Mouse (Mus musculus): Measurements from ENCODE around the gene Cyp21a1.

The Cyp21a1 gene

DNA sequence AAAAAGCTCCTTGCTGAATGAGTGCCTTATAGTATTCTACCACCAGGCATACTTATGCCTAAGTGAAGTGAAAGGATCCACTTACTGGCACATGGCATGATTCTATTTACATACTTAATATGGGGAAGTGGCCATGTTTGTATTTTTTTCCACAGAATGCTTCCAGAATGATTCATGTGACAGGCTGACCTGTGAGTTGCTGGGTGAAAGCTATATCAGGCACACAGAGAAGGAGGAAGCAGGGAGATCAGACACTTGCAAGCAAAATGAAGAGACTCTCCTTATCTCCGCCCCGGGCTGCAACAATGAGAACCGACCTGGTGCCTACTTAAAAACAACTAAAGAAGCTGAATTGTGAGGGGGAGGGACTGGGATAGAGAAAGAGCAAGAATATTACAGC is 42.9 kb downstream of the Cyp21a1 start:
- ChIA-PET CTCF (no interaction called here), POLR2A (no interaction called here)
